Mouse (Mus musculus): Measurements from ENCODE around the gene Coq3. TPM values are rescaled to one million over a fixed set of nuclear protein-coding genes. Genes with fewer than 3 reads are reported as not detected.

Coq3 gene
- total RNA-seq (2017) = 0.95 to 8.2 TPM (median 2.5 TPM) in 3 replicates

GRCm38 (mm10) chr4:21879565-21880220 is at the start of gene Coq3:
Gene Coq3 (plus strand): TSS chr4:21879673.
- ATAC-seq (replicated peaks; ENCODE audit: insufficient number of reproducible peaks, low FRiP score, low TSS enrichment, poor library complexity, severe bottlenecking) = peak; percentile 81

- ATAC-seq (replicated peaks; ENCODE audit: insufficient number of reproducible peaks, low FRiP score, low TSS enrichment, poor library complexity, severe bottlenecking) = no peak
Observed at GRCm38 (mm10) chr4:21832844-21833243, 46.6 kb upstream of the Coq3 start.

DNA sequence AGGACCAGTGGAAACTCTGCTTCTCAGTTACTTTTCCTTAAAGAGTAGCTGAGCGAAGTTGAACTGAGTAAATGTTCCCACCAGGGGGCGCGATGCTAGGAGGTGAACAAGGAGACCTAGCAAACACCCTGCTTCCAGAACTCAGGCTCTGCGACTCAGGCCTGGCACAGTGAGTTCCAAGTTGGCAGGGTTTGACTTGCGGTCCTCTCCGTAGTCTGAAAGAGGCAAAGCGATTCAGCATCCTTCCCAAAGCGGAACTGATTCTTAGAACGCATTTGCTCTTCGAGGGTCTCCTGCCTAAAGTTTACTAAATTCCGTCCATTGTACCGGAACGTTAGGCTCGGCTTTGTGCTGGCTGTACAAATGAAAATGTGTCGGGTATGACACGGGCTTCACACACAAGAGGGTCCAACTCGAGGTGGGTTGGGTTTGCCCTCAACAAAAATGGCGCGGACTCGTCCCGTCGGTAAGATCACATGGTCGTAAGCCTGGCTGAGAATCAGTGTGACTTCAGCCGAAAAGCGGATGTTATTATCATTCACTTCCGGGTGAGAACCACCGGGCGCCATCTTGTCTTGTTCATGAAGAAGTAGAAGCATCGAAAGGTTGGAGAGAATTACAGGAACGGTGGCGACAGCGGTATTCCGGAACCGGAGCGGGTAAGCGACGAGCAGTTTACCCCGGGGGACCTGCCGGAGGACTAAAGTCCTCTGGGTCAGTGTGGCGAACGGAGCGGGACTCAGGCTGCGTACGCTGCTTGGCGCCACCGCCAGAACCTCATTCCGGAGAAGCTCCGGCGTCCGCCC is 31.8 kb upstream of the Coq3 start, which contains the start of gene Pnisr:
Gene Pnisr, plus strand, starts transcription at position 103 of the 806 bp plus-strand sequence.
- peak; percentile 94 for ATAC-seq (replicated peaks; ENCODE audit: insufficient number of reproducible peaks, low FRiP score, low TSS enrichment, poor library complexity, severe bottlenecking)

DNA sequence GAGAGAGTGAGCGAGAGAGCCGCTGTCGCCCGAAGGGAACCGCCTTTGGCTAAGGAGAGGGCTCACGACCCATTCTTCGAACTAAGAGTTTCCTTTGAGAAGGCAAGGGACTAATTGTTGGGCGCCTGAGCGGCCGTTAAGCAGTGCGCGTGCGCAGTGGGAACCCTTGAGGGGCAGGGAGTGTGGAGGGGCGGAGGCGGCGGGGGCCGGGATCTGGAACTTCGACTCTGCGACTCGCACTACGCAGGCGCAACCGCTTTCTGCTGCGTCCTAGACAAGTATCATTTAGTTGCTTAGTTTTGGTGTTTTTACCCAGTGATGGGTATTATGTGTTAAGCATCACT is 31.2 kb upstream of the Coq3 start:
- peak; percentile 64 for ATAC-seq (replicated peaks; ENCODE audit: insufficient number of reproducible peaks, low FRiP score, low TSS enrichment, poor library complexity, severe bottlenecking)

- ATAC-seq (replicated peaks; ENCODE audit: insufficient number of reproducible peaks, low FRiP score, low TSS enrichment, poor library complexity, severe bottlenecking) = no peak
Observed at GRCm38 (mm10) chr4:21857481-21857880, 22.0 kb upstream of the Coq3 start.

DNA sequence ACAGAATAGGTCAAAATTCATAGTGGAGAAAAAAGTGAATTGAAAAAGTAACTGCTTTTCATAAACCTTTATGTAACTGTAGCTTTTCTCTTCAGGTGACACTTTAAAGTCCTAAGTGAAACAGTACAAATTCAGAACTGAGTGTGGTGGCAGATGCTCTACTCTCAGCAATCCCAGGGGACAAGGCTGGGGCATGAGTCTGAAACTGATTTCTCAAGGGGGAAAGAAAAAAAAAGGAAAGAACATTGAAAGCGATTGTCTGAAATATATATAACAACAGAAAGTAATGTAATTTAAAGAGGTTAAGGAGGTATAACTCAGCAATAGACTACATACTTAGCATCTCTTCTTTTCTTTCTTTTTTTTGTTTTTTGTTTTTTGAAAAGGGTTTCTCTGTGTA is 14.2 kb upstream of the Coq3 start:
- no peak for ATAC-seq (replicated peaks; ENCODE audit: insufficient number of reproducible peaks, low FRiP score, low TSS enrichment, poor library complexity, severe bottlenecking)

DNA sequence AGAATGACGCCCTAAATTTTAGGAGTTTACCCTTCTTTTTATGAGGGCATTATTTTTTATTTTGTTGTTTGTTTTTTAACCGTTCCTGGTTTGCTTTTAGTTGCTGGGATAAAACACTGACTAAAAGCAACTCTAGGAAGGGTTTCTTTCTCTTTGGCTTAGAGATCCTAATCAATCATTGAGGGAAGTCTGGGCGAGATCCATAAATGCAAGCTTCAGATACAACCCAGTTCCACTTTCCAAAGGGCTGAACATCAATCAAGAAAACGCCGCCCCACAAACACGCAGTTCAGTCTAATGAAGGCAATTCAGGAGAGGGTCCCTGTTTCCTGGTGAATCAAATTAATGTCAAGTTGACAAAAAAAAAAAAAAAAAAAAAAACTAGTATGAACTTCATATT is 697 bp upstream of the Coq3 start:
- ATAC-seq (replicated peaks; ENCODE audit: insufficient number of reproducible peaks, low FRiP score, low TSS enrichment, poor library complexity, severe bottlenecking) = no peak

DNA sequence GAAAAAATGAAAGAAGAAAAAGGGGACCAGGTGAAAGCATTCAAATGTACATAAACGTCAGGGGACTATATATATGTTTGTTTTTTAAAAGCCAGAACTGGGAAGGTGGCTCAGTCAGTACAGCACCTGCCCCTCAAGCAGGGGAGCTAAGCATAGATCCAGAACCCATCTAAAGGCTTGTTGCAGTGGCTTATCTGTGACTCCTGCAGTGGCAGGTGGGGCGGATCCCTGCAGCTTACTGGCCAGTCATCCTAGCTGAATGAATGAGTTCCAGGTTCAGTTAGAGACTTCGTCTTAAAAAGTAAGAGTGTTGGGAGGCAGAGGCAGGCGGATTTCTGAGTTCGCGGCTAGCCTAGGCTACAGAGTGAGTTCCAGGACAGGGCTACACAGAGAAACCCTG is 3.3 kb downstream of the Coq3 start:
- no peak for ATAC-seq (replicated peaks; ENCODE audit: insufficient number of reproducible peaks, low FRiP score, low TSS enrichment, poor library complexity, severe bottlenecking)

- ATAC-seq (replicated peaks; ENCODE audit: insufficient number of reproducible peaks, low FRiP score, low TSS enrichment, poor library complexity, severe bottlenecking) = no peak
Observed at GRCm38 (mm10) chr4:21885831-21886230, 6.4 kb downstream of the Coq3 start.

- no peak for ATAC-seq (replicated peaks; ENCODE audit: insufficient number of reproducible peaks, low FRiP score, low TSS enrichment, poor library complexity, severe bottlenecking)
Observed at GRCm38 (mm10) chr4:21930971-21931771, 51.7 kb downstream of the Coq3 start, which contains the start of gene Faxc. Gene Faxc (plus strand): TSS chr4:21931329.

DNA sequence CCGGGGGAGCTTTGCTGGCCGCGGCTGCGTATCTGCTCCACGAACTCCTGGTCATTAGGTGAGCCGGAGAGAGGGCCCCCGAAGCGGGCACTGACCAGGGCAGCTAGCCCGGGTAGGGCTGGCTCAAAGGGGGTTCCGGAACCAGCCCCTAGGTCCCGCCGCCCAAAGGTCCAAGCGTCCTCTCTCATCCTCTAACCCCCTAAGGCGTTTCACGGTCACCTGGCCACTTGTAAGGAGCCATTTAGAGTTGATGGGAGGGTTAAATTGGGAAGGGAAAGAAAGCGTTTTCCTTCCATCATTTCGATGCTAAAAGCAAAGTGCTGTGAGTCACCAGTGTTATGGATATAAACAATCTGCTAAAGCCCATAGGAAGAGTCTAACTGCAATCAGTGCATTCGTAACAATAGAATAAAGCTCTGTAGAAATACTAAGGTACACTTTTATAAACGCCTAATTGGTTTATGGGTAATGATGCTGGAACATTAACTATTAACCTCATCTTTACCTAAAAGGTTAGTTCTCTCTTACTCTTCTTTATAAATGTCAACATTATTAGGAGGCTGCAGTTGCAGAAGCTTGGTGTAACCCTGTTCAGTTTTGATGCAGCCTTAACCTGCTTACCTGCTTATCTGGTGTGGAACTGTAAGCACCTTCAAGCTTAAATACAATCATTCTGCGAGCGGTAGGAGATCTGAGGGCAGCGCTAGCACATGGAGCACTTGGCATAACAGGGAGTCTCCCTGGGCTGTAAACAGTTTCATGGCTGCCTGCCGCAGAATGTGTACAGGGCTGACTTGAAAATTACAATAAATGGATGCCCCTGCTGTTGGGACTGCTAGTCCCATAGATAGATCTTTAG is 52.5 kb downstream of the Coq3 start:
- ATAC-seq (replicated peaks; ENCODE audit: insufficient number of reproducible peaks, low FRiP score, low TSS enrichment, poor library complexity, severe bottlenecking) = no peak

DNA sequence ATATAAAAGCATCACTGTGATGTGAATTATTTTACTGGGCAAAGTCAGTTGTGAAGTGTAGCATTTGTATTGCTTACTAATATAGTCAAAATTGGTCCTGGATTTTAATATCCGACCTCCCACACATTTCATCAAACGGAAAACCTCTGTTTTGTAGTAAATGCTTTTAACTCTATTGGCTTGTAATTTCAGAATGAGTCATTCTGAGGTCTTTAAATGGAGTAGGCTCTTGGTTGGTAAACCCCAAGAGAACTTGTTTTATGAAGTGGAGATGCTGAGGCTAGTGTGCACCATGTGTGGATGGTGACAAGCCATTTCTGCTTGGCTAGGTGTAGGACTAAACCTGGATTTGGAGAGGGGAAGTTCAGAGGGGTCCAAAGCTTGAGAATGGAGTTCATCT is 55.9 kb downstream of the Coq3 start:
- ATAC-seq (replicated peaks; ENCODE audit: insufficient number of reproducible peaks, low FRiP score, low TSS enrichment, poor library complexity, severe bottlenecking) = no peak

DNA sequence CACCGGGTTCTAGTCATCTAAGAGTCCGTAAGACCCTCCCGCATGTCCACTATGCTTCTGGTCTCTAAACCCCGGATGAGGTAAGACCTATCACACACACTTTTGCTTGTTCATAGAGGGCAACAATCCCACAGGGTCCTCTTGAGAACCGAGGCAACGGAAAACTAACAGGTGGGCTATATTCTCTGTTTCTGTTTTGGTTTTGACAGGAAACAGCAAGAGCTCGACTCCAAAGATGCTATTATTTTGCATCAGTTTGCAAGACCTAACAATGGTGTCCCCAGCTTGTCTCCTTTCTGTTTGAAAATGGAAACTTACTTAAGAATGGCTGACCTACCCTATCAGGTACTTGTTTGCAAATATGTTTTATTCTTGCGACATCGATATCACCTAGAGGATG is 57.0 kb downstream of the Coq3 start:
- no peak for ATAC-seq (replicated peaks; ENCODE audit: insufficient number of reproducible peaks, low FRiP score, low TSS enrichment, poor library complexity, severe bottlenecking)

GRCm38 (mm10) chr4:21937890-21938289 is 58.4 kb downstream of the Coq3 start:
- ATAC-seq (replicated peaks; ENCODE audit: insufficient number of reproducible peaks, low FRiP score, low TSS enrichment, poor library complexity, severe bottlenecking) = no peak

DNA sequence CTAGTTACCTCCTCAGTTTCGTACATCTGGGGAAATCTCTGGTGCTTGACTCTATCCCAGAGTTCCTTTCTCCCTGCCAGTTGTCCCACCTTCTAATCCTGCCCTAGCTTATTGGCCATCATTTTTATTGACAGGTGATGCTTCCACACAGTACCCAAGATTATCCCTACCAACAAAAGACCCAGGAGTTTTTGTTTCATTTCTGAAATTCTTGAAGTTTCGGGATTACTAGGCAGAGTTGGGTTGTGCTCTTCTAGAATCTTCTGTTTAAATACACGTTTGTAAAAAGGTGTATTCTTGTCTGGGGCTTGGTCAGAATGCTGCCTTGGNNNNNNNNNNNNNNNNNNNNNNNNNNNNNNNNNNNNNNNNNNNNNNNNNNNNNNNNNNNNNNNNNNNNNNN is 65.2 kb downstream of the Coq3 start:
- no peak for ATAC-seq (replicated peaks; ENCODE audit: insufficient number of reproducible peaks, low FRiP score, low TSS enrichment, poor library complexity, severe bottlenecking)

GRCm38 (mm10) chr4:21951444-21951843 is 72.0 kb downstream of the Coq3 start:
- no peak for ATAC-seq (replicated peaks; ENCODE audit: insufficient number of reproducible peaks, low FRiP score, low TSS enrichment, poor library complexity, severe bottlenecking)

- no peak for ATAC-seq (replicated peaks; ENCODE audit: insufficient number of reproducible peaks, low FRiP score, low TSS enrichment, poor library complexity, severe bottlenecking)
Observed at GRCm38 (mm10) chr4:21952255-21952654, 72.8 kb downstream of the Coq3 start.

GRCm38 (mm10) chr4:21957570-21958321 is 78.3 kb downstream of the Coq3 start:
- ATAC-seq (replicated peaks; ENCODE audit: insufficient number of reproducible peaks, low FRiP score, low TSS enrichment, poor library complexity, severe bottlenecking) = no peak

Data from monocyte, adult 5-6 weeks (primary cell).